Mouse (Mus musculus) liver, postnatal 0 days (tissue): ENCODE data around the gene Hoxa7.

Experiments used
- CTCF ChIP-seq: sonication (generic); IDR thresholded peaks from 2 replicates; pipeline ENCODE4 v1.5.1; 2016; ENCODE audit warnings: antibody characterized with exemption, low read depth
- EP300 ChIP-seq: IDR thresholded peaks from 2 replicates; pipeline ENCODE4 v1.6.1; 2016; ENCODE audit warnings: antibody characterized with exemption, low read depth, mild to moderate bottlenecking

DNA sequence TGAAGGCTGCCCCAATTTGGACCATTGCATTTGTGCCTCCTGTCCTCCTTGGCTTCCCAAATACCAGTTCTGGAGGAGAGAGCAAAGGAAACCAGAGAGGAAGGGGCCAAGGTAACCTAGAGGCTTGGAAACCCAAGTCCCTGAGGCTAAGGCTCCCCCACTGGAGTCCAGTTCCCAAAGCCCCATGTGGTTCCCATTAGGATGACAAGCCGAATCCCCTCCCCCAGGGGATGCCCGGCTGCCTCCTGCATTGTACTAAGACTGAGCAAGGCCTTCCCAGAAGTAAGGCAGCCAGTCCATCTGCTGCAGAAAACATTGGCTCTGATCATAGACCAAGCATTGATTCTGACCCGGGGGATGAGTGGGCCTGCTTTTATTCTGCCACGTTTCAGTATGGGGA is 50.3 kb downstream of the Hoxa7 start:
- TF ChIP-seq CTCF: no peak
- TF ChIP-seq EP300: no peak
